Comparison of ENCODE assay signal across 8 mouse cellular contexts in the genomic region with DNA sequence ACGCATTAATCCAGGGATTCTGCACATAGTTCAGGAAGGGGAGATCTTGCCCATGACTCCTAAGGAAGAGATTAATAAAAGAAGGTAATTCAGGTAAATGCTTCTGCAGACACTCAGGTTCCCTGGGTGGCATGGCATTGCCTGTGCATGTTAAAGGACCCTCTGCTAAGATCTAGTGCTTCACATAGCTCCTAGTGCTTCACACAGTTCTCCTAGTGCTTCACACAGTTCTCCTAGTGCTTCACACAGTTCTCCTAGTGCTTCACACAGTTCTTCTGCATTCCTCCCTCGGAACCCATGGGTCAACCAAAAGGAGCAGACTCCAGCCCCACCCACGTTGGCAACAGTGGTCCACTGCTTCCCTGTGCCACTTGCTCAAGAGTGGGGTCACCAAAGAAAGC. TPM values are rescaled to one million over a fixed set of nuclear protein-coding genes. Genes with fewer than 3 reads are reported as not detected.
DNase-seq lines count a peak whose midpoint lies in the region; ATAC-seq lines count a peak whose summit lies in the region.

No protein-coding gene starts in this region.

- H3K9ac ChIP-seq in forebrain, embryonic 11.5 days (ENCODE audit: low read length) = peak overlapping the region; percentile 23; the same call in 1 of the 2 replicates
- H3K9ac ChIP-seq in midbrain, embryonic 11.5 days (ENCODE audit: low read length) = no peak overlapping the region
- H3K9ac ChIP-seq in liver, embryonic 11.5 days (ENCODE audit: low read depth, low read length) = no peak overlapping the region
- H3K9ac ChIP-seq in stomach, embryonic 16.5 days (ENCODE audit: low read length) = no peak overlapping the region

- no peak overlapping the region for H3K4me3 ChIP-seq in forebrain, embryonic 11.5 days (ENCODE audit: low read depth, low read length)
- no peak overlapping the region for H3K4me3 ChIP-seq in forebrain, embryonic 10.5 days
- H3K4me3 ChIP-seq in midbrain, embryonic 11.5 days (ENCODE audit: low read depth, low read length) = no peak overlapping the region
- no peak overlapping the region for H3K4me3 ChIP-seq in midbrain, embryonic 10.5 days
- H3K4me3 ChIP-seq in liver, embryonic 11.5 days (ENCODE audit: low read depth, low read length) = no peak overlapping the region
- H3K4me3 ChIP-seq in stomach, embryonic 16.5 days (replicated peaks; ENCODE audit: low read length) = no peak overlapping the region

- H3K9me3 ChIP-seq in forebrain, embryonic 11.5 days (ENCODE audit: control insufficient read depth, low read length) = no peaks in the 10 kb centered on the region
- H3K9me3 ChIP-seq in forebrain, embryonic 10.5 days = no peaks in the 10 kb centered on the region
- no peaks in the 10 kb centered on the region for H3K9me3 ChIP-seq in midbrain, embryonic 11.5 days (ENCODE audit: control insufficient read depth, low read length)
- no peaks in the 10 kb centered on the region for H3K9me3 ChIP-seq in midbrain, embryonic 10.5 days (replicated peaks)
- H3K9me3 ChIP-seq in liver, embryonic 11.5 days (ENCODE audit: control insufficient read depth, low read length) = no peaks in the 10 kb centered on the region
- H3K9me3 ChIP-seq in stomach, embryonic 16.5 days (replicated peaks; ENCODE audit: control insufficient read depth, low read length) = no peaks in the 10 kb centered on the region

- no peak for DNase-seq in forebrain, embryonic 11.5 days (ENCODE audit: low spot score)
- no peak for DNase-seq in forebrain, embryonic 10.5 days (ENCODE audit: extremely low spot score, low spot score)
- peak; percentile 64 for DNase-seq in midbrain, embryonic 11.5 days (ENCODE audit: low spot score, missing footprints)
- DNase-seq in midbrain, embryonic 10.5 days (ENCODE audit: low spot score) = no peak
- no peak for DNase-seq in liver, embryonic 11.5 days (ENCODE audit: low spot score)
- DNase-seq in frontal cortex, postnatal 36 days (ENCODE audit: low spot score in 2 of 2) = no peak
- no peak for DNase-seq in adrenal gland, adult 2 months

- H3K4me1 ChIP-seq in forebrain, embryonic 11.5 days (replicated peaks; ENCODE audit: control insufficient read depth, insufficient read depth, low read length) = peaks cover 31% of the 10 kb centered on the region
- H3K4me1 ChIP-seq in forebrain, embryonic 10.5 days = peaks cover 69% of the 10 kb centered on the region
- H3K4me1 ChIP-seq in midbrain, embryonic 11.5 days (ENCODE audit: control insufficient read depth, insufficient read depth, low read length) = peaks cover 45% of the 10 kb centered on the region
- peaks cover 71% of the 10 kb centered on the region for H3K4me1 ChIP-seq in midbrain, embryonic 10.5 days
- peaks cover 30% of the 10 kb centered on the region for H3K4me1 ChIP-seq in liver, embryonic 11.5 days (replicated peaks; ENCODE audit: control insufficient read depth, insufficient read depth, low read length)
- H3K4me1 ChIP-seq in stomach, embryonic 16.5 days (ENCODE audit: control insufficient read depth, insufficient read depth, low read length) = peaks cover 60% of the 10 kb centered on the region

- H3K27me3 ChIP-seq in forebrain, embryonic 11.5 days (ENCODE audit: control insufficient read depth, insufficient read depth, low read length) = no peaks in the 10 kb centered on the region
- H3K27me3 ChIP-seq in forebrain, embryonic 10.5 days (ENCODE audit: poor library complexity, severe bottlenecking) = peaks cover 2% of the 10 kb centered on the region; the same call in 1 of the 2 replicates
- no peaks in the 10 kb centered on the region for H3K27me3 ChIP-seq in midbrain, embryonic 11.5 days (ENCODE audit: control insufficient read depth, insufficient read depth, low read length)
- H3K27me3 ChIP-seq in midbrain, embryonic 10.5 days (ENCODE audit: low read depth, poor library complexity, severe bottlenecking) = peaks cover 3% of the 10 kb centered on the region; the same call in 1 of the 2 replicates
- no peaks in the 10 kb centered on the region for H3K27me3 ChIP-seq in liver, embryonic 11.5 days (replicated peaks; ENCODE audit: control insufficient read depth, insufficient read depth, low read length)
- H3K27me3 ChIP-seq in stomach, embryonic 16.5 days (ENCODE audit: control insufficient read depth, insufficient read depth, low read length) = no peaks in the 10 kb centered on the region

- ATAC-seq in forebrain, embryonic 11.5 days (replicated peaks; ENCODE audit: low FRiP score) = no peak
- ATAC-seq in midbrain, embryonic 11.5 days (ENCODE audit: low FRiP score) = no peak
- ATAC-seq in liver, embryonic 11.5 days (replicated peaks; ENCODE audit: low FRiP score) = no peak
- ATAC-seq in stomach, embryonic 16.5 days (ENCODE audit: insufficient read depth, low FRiP score) = no peak

- 76% methylated on average over 3 of the region's 3 CpGs for WGBS in forebrain, embryonic 11.5 days
- 79% methylated on average over 3 of the region's 3 CpGs for WGBS in forebrain, embryonic 10.5 days
- WGBS in midbrain, embryonic 11.5 days = 79% methylated on average over 3 of the region's 3 CpGs
- 84% methylated on average over 3 of the region's 3 CpGs for WGBS in midbrain, embryonic 10.5 days
- 73% methylated on average over 3 of the region's 3 CpGs for WGBS in liver, embryonic 11.5 days
- 59% methylated on average over 3 of the region's 3 CpGs for WGBS in stomach, embryonic 16.5 days

- H3K4me2 ChIP-seq in forebrain, embryonic 11.5 days (ENCODE audit: low read depth, low read length, severe bottlenecking) = no peak overlapping the region
- H3K4me2 ChIP-seq in midbrain, embryonic 11.5 days = no peak overlapping the region
- H3K4me2 ChIP-seq in liver, embryonic 11.5 days = peak overlapping the region; percentile 4; the same call in 1 of the 2 replicates
- 0 out of 2 replicates have a peak overlapping the region, but pooled peaks have one; percentile 96 for H3K4me2 ChIP-seq in stomach, embryonic 16.5 days (ENCODE audit: low read depth, low read length)

- H3K27ac ChIP-seq in forebrain, embryonic 11.5 days (ENCODE audit: low read depth, low read length) = no peak overlapping the region
- H3K27ac ChIP-seq in forebrain, embryonic 10.5 days = no peak overlapping the region
- H3K27ac ChIP-seq in midbrain, embryonic 11.5 days (ENCODE audit: low read depth, low read length) = no peak overlapping the region
- H3K27ac ChIP-seq in midbrain, embryonic 10.5 days (replicated peaks) = no peak overlapping the region
- H3K27ac ChIP-seq in liver, embryonic 11.5 days (ENCODE audit: low read depth, low read length) = no peak overlapping the region
- H3K27ac ChIP-seq in stomach, embryonic 16.5 days (ENCODE audit: low read length) = no peak overlapping the region

- no peaks in the 10 kb centered on the region for H3K36me3 ChIP-seq in forebrain, embryonic 11.5 days (ENCODE audit: control insufficient read depth, insufficient read depth, low read length)
- H3K36me3 ChIP-seq in forebrain, embryonic 10.5 days (replicated peaks) = peaks cover 23% of the 10 kb centered on the region
- no peaks in the 10 kb centered on the region for H3K36me3 ChIP-seq in midbrain, embryonic 11.5 days (ENCODE audit: control insufficient read depth, insufficient read depth, low read length)
- peaks cover 21% of the 10 kb centered on the region for H3K36me3 ChIP-seq in midbrain, embryonic 10.5 days
- peaks cover 5% of the 10 kb centered on the region; the same call in 1 of the 2 replicates for H3K36me3 ChIP-seq in liver, embryonic 11.5 days (ENCODE audit: control insufficient read depth, insufficient read depth, low read length)
- no peaks in the 10 kb centered on the region for H3K36me3 ChIP-seq in stomach, embryonic 16.5 days (ENCODE audit: control insufficient read depth, insufficient read depth, low read length)

RNA-seq across cellular contexts. Expression of a gene that starts 56.1 kb away (rescaled TPM):
- polyA plus RNA-seq in forebrain, embryonic 11.5 days (2014; fragmentation: Nextera tagmentation; extraction: Ambion mirVana) = 139 and 145 TPM in 2 replicates
- 116 and 127 TPM in 2 replicates for polyA plus RNA-seq in forebrain, embryonic 10.5 days (2016; fragmentation: Nextera tagmentation; extraction: Ambion mirVana)
- 129 and 130 TPM in 2 replicates for polyA plus RNA-seq in midbrain, embryonic 11.5 days (2014; fragmentation: Nextera tagmentation; extraction: Ambion mirVana)
- polyA plus RNA-seq in midbrain, embryonic 10.5 days (2016; fragmentation: Nextera tagmentation; extraction: Ambion mirVana) = 104 and 113 TPM in 2 replicates
- polyA plus RNA-seq in liver, embryonic 11.5 days (2014; fragmentation: Nextera tagmentation; extraction: Ambion mirVana) = 89.5 and 96.1 TPM in 2 replicates
- polyA plus RNA-seq in stomach, embryonic 16.5 days (2015; fragmentation: Nextera tagmentation; extraction: Ambion mirVana) = 111 and 116 TPM in 2 replicates
- 100 to 1,000 TPM; 166 to 170 TPM for total RNA-seq in adrenal gland, adult 2 months (2021)
- 132 and 156 TPM in 2 replicates for polyA plus RNA-seq in adrenal gland, adult 2 months (2012; rRNA removed)

RNA-seq across cellular contexts. Expression of a gene that starts 56.7 kb away (rescaled TPM):
- polyA plus RNA-seq in forebrain, embryonic 11.5 days (2014; fragmentation: Nextera tagmentation; extraction: Ambion mirVana) = 35.7 and 37.6 TPM in 2 replicates
- polyA plus RNA-seq in forebrain, embryonic 10.5 days (2016; fragmentation: Nextera tagmentation; extraction: Ambion mirVana) = 22.0 and 24.4 TPM in 2 replicates
- polyA plus RNA-seq in midbrain, embryonic 11.5 days (2014; fragmentation: Nextera tagmentation; extraction: Ambion mirVana) = 30.2 TPM in 2 replicates
- 21.7 and 28.8 TPM in 2 replicates for polyA plus RNA-seq in midbrain, embryonic 10.5 days (2016; fragmentation: Nextera tagmentation; extraction: Ambion mirVana)
- 18.6 and 22.7 TPM in 2 replicates for polyA plus RNA-seq in liver, embryonic 11.5 days (2014; fragmentation: Nextera tagmentation; extraction: Ambion mirVana)
- polyA plus RNA-seq in stomach, embryonic 16.5 days (2015; fragmentation: Nextera tagmentation; extraction: Ambion mirVana) = 18.3 and 20.4 TPM in 2 replicates
- total RNA-seq in adrenal gland, adult 2 months (2021) = 10 to 100 TPM; 33.5 to 67.7 TPM
- polyA plus RNA-seq in adrenal gland, adult 2 months (2012; rRNA removed) = 80.9 and 86.9 TPM in 2 replicates

Comparison
In these comparisons a context has a peak if more than half of its experiments do, and no peak if none do; other contexts are left out.
1. H3K4me2 ChIP-seq: peak in liver, embryonic 11.5 days (single experiment) and stomach, embryonic 16.5 days (single experiment); none in forebrain, embryonic 11.5 days (single experiment) and midbrain, embryonic 11.5 days (single experiment).